Mouse (Mus musculus) thymus, postnatal 25 days (tissue): ENCODE results near the gene Tecpr1.

Experiments
- DNase-seq: peaks from one replicate; pipeline ENCODE4 v3.0.0; 2022

Tecpr1 gene

GRCm38 (mm10) chr5:144251876-144252577, 28.6 kb upstream of the Tecpr1 start:
- DNase-seq, result no peak

- DNase-seq, result peak; percentile 25
These were observed 26.5 kb upstream of the Tecpr1 start for GRCm38 (mm10) chr5:144249871-144250270.

GRCm38 (mm10) chr5:144247906-144248585, 24.6 kb upstream of the Tecpr1 start:
- DNase-seq, result no peak

- DNase-seq, result no peak
These were observed 23.9 kb upstream of the Tecpr1 start for GRCm38 (mm10) chr5:144247307-144247706.

- no peak for DNase-seq
These were observed 23.3 kb upstream of the Tecpr1 start for GRCm38 (mm10) chr5:144246669-144247068.

GRCm38 (mm10) chr5:144245592-144245991, 22.2 kb upstream of the Tecpr1 start:
- DNase-seq, result no peak

GRCm38 (mm10) chr5:144243901-144244487, 20.6 kb upstream of the Tecpr1 start, which contains the start of gene Bri3:
Gene Bri3 (plus strand): TSS chr5:144244437.
- no peak for DNase-seq

- no peak for DNase-seq
These were observed 15.6 kb upstream of the Tecpr1 start for GRCm38 (mm10) chr5:144238969-144239368.

GRCm38 (mm10) chr5:144234714-144235113, 11.3 kb upstream of the Tecpr1 start:
- no peak for DNase-seq

- no peak for DNase-seq
These were observed 10.8 kb upstream of the Tecpr1 start for GRCm38 (mm10) chr5:144234222-144234621.

- no peak for DNase-seq
These were observed 9.1 kb upstream of the Tecpr1 start for GRCm38 (mm10) chr5:144232531-144232930.

- DNase-seq, result no peak
These were observed 8.0 kb upstream of the Tecpr1 start for GRCm38 (mm10) chr5:144231410-144231809.

GRCm38 (mm10) chr5:144230216-144230615, 6.8 kb upstream of the Tecpr1 start:
- no peak for DNase-seq

GRCm38 (mm10) chr5:144226220-144226619, 2.8 kb upstream of the Tecpr1 start:
- DNase-seq, result no peak

GRCm38 (mm10) chr5:144223899-144224816, 743 bp upstream of the Tecpr1 start:
- DNase-seq, result no peak

- peak; percentile 68 for DNase-seq
These were observed 458 bp downstream of the Tecpr1 start for GRCm38 (mm10) chr5:144222811-144223502.

GRCm38 (mm10) chr5:144221305-144221704, 2.1 kb downstream of the Tecpr1 start:
- DNase-seq, result peak; percentile 61

- no peak for DNase-seq
These were observed 3.5 kb downstream of the Tecpr1 start for GRCm38 (mm10) chr5:144219936-144220335.

GRCm38 (mm10) chr5:144219306-144219705, 4.1 kb downstream of the Tecpr1 start:
- no peak for DNase-seq

GRCm38 (mm10) chr5:144218061-144218460, 5.4 kb downstream of the Tecpr1 start:
- DNase-seq, result no peak

- DNase-seq, result no peak
These were observed 7.4 kb downstream of the Tecpr1 start for GRCm38 (mm10) chr5:144215992-144216391.

- DNase-seq, result peak; percentile 63
These were observed 9.0 kb downstream of the Tecpr1 start for GRCm38 (mm10) chr5:144214453-144214852.
